Mouse (Mus musculus) kidney, adult 8-10 months (tissue): Measurements from ENCODE around the gene Gm19965.

ENCODE experiments used
- DNase-seq, 2 experiments: peaks; one replicate each; pipeline ENCODE4 v3.0.0; 2022

Gm19965 gene

DNA sequence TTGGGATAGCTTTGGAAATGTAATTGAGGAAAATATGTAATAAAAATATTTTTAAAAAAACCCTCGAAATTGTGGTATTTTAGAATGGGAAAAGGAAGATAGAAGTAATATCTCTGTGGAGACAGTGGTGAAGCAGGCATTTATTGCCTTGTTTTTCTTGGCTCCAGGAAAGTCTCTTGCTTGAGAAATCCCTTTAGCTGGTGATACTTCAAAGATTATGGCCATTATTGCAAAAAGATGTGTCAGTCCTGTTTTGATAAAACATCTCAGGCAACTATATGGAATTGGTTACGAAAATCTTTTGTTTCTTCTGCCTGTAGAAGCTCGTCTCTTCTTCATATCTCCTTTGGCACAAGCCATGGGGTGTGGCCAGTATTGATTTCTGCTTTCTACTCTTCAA lies at the start of gene Gm19965:
Gene Gm19965 (plus strand): TSS at position 301 of the 400 bp plus-strand sequence.
- DNase-seq = no peak

- no peak for DNase-seq
Measured at GRCm38 (mm10) chr1:116782471-116782989, 20.3 kb upstream of the Gm19965 start.
